Mouse (Mus musculus) C2C12 (cell line): Measurements from ENCODE around the gene Map2k6. TPM values are rescaled to one million over a fixed set of nuclear protein-coding genes. Genes with fewer than 3 reads are reported as not detected.

Experiments used
- H3K27me3 ChIP-seq: one replicate; pipeline ENCODE4 v1.6.1; 2011; ENCODE audit not compliant: control insufficient read depth, insufficient read depth, insufficient read length
- H3K36me3 ChIP-seq: one replicate; pipeline ENCODE4 v1.6.1; 2011; ENCODE audit not compliant: control insufficient read depth, insufficient read depth
- H3K4me3 ChIP-seq: one replicate; pipeline ENCODE4 v1.5.1; 2011; ENCODE audit warnings: mild to moderate bottlenecking, control low read depth; ENCODE audit not compliant: poor library complexity, insufficient read depth, severe bottlenecking
- H3K79me2 ChIP-seq: one replicate; pipeline ENCODE4 v1.6.1; 2011; ENCODE audit not compliant: control insufficient read depth, insufficient read depth
- H3K79me3 ChIP-seq: one replicate; pipeline ENCODE4 v1.6.1; 2011; ENCODE audit warnings: low read depth, control low read depth
- H3ac ChIP-seq: one replicate; pipeline ENCODE3; 2011; ENCODE audit warnings: low read depth; ENCODE audit not compliant: control insufficient read depth, insufficient read length
- CEBPB ChIP-seq: IDR thresholded peaks from one replicate; pipeline ENCODE4 v1.6.1; 2011; ENCODE audit warnings: low read depth, mild to moderate bottlenecking, control low read depth, moderate library complexity
- CTCF ChIP-seq: IDR thresholded peaks from one replicate; pipeline ENCODE4 v1.5.1; 2011; ENCODE audit not compliant: control insufficient read depth, insufficient read depth, insufficient read length
- FOSL1 ChIP-seq: IDR thresholded peaks from one replicate; pipeline ENCODE4 v1.8.0; 2011; ENCODE audit warnings: mild to moderate bottlenecking, low read length; ENCODE audit not compliant: poor library complexity, insufficient read depth, severe bottlenecking
- MAX ChIP-seq: IDR thresholded peaks from one replicate; pipeline ENCODE4 v1.6.1; 2011; ENCODE audit warnings: mild to moderate bottlenecking, control low read depth
- MYOD1 ChIP-seq: IDR thresholded peaks from one replicate; pipeline ENCODE4 v1.6.1; 2011; ENCODE audit warnings: low read depth; ENCODE audit not compliant: control insufficient read depth, insufficient read length
- MYOG ChIP-seq: IDR thresholded peaks from one replicate; pipeline ENCODE4 v1.6.1; 2011; ENCODE audit not compliant: control insufficient read depth, insufficient read length; ENCODE audit errors: extremely low read depth
- USF1 ChIP-seq: IDR thresholded peaks from one replicate; pipeline ENCODE4 v1.6.1; 2011; ENCODE audit warnings: low read depth, mild to moderate bottlenecking, control low read depth, moderate library complexity
- polyA plus RNA-seq: library from polyadenylated mRNA; unstranded; fragments of >200 nt; fragmentation: generic; extraction: Trizol; gene quantifications from one replicate; pipeline ENCODE4 v1.2.1, GENCODE M21; 2012; ENCODE audit warnings: missing spikeins

The Map2k6 gene
- polyA plus RNA-seq, 1 experiment = 4.8 TPM

DNA sequence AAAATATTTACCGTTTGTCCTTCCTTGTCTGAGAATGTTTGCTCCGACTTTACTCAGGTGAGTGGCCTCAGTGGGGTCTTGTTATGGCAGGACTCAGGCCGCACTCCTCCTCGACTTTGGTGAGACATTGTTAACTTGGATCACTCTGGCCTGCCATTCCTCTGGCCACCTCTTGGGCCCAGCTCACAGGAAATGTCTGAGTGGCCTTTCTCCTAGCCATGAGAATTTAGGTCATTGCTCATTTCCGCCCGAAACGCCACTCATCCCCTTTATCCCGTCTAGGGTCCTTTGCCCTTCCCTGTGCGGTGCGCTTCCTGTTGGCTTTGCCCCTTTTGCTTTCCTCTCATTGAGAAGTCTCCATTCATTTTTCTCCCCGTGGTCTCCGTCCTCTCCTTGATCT is 10.2 kb downstream of the Map2k6 start:
- Histone ChIP-seq H3K27me3 (no peaks in the 10 kb centered on the region), H3K36me3 (no peaks in the 10 kb centered on the region), H3K79me2 (peaks cover 6% of the 10 kb centered on the region), H3K79me3 (no peaks in the 10 kb centered on the region), H3K4me3 (no peak overlapping the region), H3ac (no peak overlapping the region)
- no peak for TF ChIP-seq CTCF
- TF ChIP-seq CEBPB = no peak
- TF ChIP-seq FOSL1 = no peak
- no peak for TF ChIP-seq MAX
- TF ChIP-seq USF1 = no peak
- no peak for TF ChIP-seq MYOD1
- TF ChIP-seq MYOG = no peak

DNA sequence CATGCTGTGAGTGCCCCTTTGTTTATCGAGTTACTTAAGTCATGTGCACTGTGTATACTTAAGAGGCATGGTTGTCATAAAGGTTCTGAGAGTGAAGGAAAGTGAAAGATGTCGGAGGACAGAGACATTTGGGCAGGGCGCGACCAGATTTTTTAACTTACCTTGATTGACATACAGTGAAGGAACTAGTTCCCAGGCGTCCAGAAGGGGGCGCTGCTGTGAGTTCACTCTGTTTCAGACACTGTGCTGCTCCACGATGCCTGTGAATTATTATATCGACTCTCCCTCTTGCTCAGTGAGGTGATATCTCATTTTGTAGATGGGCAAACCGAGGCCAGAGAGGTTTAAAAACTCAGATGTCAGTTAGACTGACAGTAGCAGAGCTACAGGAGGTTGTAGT is 10.9 kb downstream of the Map2k6 start:
- TF ChIP-seq MYOG = no peak
- TF ChIP-seq CTCF = no peak
- no peak for TF ChIP-seq MAX
- no peak for TF ChIP-seq MYOD1
- TF ChIP-seq FOSL1 = no peak
- TF ChIP-seq CEBPB = no peak
- TF ChIP-seq USF1 = no peak
- Histone ChIP-seq H3K4me3 (no peak overlapping the region), H3K27me3 (no peaks in the 10 kb centered on the region), H3K79me2 (peaks cover 6% of the 10 kb centered on the region), H3K36me3 (no peaks in the 10 kb centered on the region), H3ac (no peak overlapping the region), H3K79me3 (no peaks in the 10 kb centered on the region)

DNA sequence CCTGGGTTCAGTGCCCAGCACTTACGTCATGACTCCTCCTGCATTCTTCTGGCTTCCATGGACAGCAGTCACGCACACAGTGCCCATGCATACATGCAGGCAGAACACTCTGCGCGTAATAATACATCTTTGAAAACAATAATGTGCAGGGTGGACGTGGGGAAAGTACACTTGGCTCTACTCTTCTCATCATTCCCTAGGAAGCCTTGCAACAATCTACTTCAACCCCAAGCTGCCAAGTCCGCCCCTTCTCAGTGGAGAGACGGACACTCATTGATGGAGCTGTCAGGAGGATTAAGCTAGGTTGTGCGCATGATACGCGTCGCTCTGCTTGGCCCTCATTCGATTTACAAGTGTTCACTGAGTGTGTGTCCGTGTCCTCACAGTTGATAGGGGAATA is 12.7 kb downstream of the Map2k6 start:
- H3K79me3 ChIP-seq = no peaks in the 10 kb centered on the region
- no peaks in the 10 kb centered on the region for H3K27me3 ChIP-seq
- TF ChIP-seq MYOG = no peak
- no peak for TF ChIP-seq USF1
- TF ChIP-seq MAX = no peak
- no peak for TF ChIP-seq MYOD1
- no peak for TF ChIP-seq FOSL1
- TF ChIP-seq CTCF = no peak
- no peak for TF ChIP-seq CEBPB
- peaks cover 3% of the 10 kb centered on the region for H3K79me2 ChIP-seq
- no peak overlapping the region for H3K4me3 ChIP-seq
- no peak overlapping the region for H3ac ChIP-seq
- no peaks in the 10 kb centered on the region for H3K36me3 ChIP-seq

DNA sequence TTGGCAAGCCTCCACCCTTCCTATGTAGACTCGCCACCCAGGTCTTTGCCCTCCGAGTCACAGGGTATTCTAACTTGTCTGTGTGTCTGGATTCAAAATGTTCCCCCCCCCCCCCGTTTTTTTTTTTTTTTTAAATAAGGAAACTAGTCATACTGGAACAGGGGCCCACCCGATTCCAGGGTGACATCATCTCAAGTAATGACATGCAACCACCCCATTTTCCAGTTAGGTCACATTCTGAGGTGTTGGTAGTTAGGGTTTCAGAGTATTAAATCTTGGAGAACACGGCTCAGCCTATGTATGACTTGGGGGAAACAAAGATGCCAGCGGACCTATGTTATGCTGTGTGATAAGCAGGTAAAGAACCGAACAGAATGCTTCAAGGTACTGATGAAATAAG is 15.3 kb downstream of the Map2k6 start:
- no peak overlapping the region for H3K4me3 ChIP-seq
- no peaks in the 10 kb centered on the region for H3K79me2 ChIP-seq
- no peaks in the 10 kb centered on the region for H3K27me3 ChIP-seq
- H3K79me3 ChIP-seq = no peaks in the 10 kb centered on the region
- TF ChIP-seq USF1 (no peak), MYOG (no peak), FOSL1 (no peak), MAX (no peak), CEBPB (no peak), CTCF (no peak), MYOD1 (no peak)
- H3K36me3 ChIP-seq = no peaks in the 10 kb centered on the region
- no peak overlapping the region for H3ac ChIP-seq

DNA sequence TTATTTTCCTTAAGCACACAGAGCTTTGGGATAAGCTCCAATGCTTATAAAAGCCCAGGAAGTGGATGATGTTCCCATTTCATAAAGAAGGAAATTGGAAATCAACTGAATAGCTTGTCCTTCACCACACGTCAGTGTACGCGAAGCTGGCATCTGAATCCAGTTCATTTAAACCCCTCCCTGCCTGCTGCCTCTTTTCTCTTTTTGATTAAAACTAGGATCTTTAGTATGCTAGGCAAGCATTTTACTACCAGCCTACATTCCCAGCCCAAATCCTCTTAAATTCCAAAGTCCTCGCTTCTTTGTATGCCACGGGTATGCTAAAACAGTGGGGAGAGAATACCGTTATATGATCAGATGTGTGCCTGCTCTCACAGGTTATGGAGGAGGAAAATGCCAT is 17.8 kb downstream of the Map2k6 start:
- Histone ChIP-seq H3K36me3 (no peaks in the 10 kb centered on the region), H3ac (no peak overlapping the region), H3K4me3 (no peak overlapping the region), H3K79me2 (no peaks in the 10 kb centered on the region), H3K27me3 (no peaks in the 10 kb centered on the region), H3K79me3 (no peaks in the 10 kb centered on the region)
- TF ChIP-seq FOSL1 = no peak

DNA sequence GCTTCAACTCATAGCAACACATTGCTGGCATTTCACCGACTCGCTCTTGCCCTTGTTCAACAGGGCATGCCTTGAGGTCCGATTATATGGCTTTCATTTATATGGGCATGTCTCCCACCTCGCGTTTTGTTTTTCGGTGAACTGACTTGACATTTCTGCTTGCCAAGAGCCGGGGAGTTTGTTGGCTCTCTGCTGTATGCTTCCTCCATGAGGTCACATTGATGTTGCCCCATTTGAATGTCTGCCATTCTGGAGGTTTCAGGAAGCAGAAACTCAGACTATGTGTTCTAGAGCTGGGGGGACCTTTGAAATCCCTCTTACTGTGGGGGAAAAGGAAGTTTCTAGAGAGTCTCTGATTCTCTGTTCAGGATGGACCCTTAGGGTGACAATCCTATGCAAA is 21.5 kb downstream of the Map2k6 start:
- Histone ChIP-seq H3K27me3 (no peaks in the 10 kb centered on the region), H3K4me3 (no peak overlapping the region), H3K36me3 (no peaks in the 10 kb centered on the region), H3ac (no peak overlapping the region), H3K79me2 (no peaks in the 10 kb centered on the region), H3K79me3 (no peaks in the 10 kb centered on the region)
- TF ChIP-seq USF1 = no peak
- TF ChIP-seq FOSL1 = no peak
- no peak for TF ChIP-seq CEBPB
- no peak for TF ChIP-seq CTCF
- no peak for TF ChIP-seq MYOG
